Mouse (Mus musculus) frontal cortex, adult (tissue): ENCODE results near the gene Ube2l3.
A peak's percentile ranks its signal among the peaks of the same experiment; 100 is the strongest.
"Not testable (repeated sequence)": the region's sequence is repeated elsewhere in the genome, so short reads cannot be mapped to it uniquely, and the experiment has no call there.

Experiments used
- ATAC-seq: cut with Nextera tagmentation; 2 replicates; pipeline ENCODE4 v1.9.2; 2017; ENCODE audit warnings: mild to moderate bottlenecking, moderate library complexity, mixed read lengths; ENCODE audit not compliant: low TSS enrichment

Ube2l3 gene

GRCm38 (mm10) chr16:17202549-17202948 lies at the start of gene Ube2l3:
Ube2l3 (minus strand) TSS chr16:17202649.
- ATAC-seq: no peak

GRCm38 (mm10) chr16:17251539-17251938 lies 49.1 kb upstream of the Ube2l3 start:
- no peak for ATAC-seq

- ATAC-seq: no peak
Observed at GRCm38 (mm10) chr16:17249135-17249534, 46.7 kb upstream of the Ube2l3 start.

GRCm38 (mm10) chr16:17247727-17248126 lies 45.3 kb upstream of the Ube2l3 start:
- ATAC-seq: no peak

GRCm38 (mm10) chr16:17244996-17245395 lies 42.5 kb upstream of the Ube2l3 start:
- ATAC-seq: no peak

- ATAC-seq: no peak
Observed at GRCm38 (mm10) chr16:17243731-17244130, 41.3 kb upstream of the Ube2l3 start.

- ATAC-seq: no peak
Observed at GRCm38 (mm10) chr16:17239409-17239808, 37.0 kb upstream of the Ube2l3 start.

- ATAC-seq: no peak
Observed at GRCm38 (mm10) chr16:17237634-17238033, 35.2 kb upstream of the Ube2l3 start.

GRCm38 (mm10) chr16:17234916-17235665 lies 32.6 kb upstream of the Ube2l3 start:
- peak; percentile 33 for ATAC-seq

- peak; percentile 25; the same call in 1 of the 2 replicates for ATAC-seq
Observed at GRCm38 (mm10) chr16:17234499-17234895, 32.0 kb upstream of the Ube2l3 start.

- peak; percentile 46 for ATAC-seq
Observed at GRCm38 (mm10) chr16:17233702-17234498, 31.5 kb upstream of the Ube2l3 start.

- peak; percentile 84 for ATAC-seq
Observed at GRCm38 (mm10) chr16:17232794-17233701, 30.6 kb upstream of the Ube2l3 start, which contains the start of gene Hic2. Hic2 (plus strand) TSS chr16:17233572.

- ATAC-seq: not testable (repeated sequence)
Observed at GRCm38 (mm10) chr16:17231523-17231922, 29.1 kb upstream of the Ube2l3 start.

- ATAC-seq: no peak
Observed at GRCm38 (mm10) chr16:17226496-17226895, 24.0 kb upstream of the Ube2l3 start.

GRCm38 (mm10) chr16:17225584-17225983 lies 23.1 kb upstream of the Ube2l3 start:
- no peak for ATAC-seq

- peak; percentile 93 for ATAC-seq
Observed at GRCm38 (mm10) chr16:17222197-17222596, 19.7 kb upstream of the Ube2l3 start.

GRCm38 (mm10) chr16:17220127-17220733 lies 17.8 kb upstream of the Ube2l3 start:
- no peak for ATAC-seq

- no peak for ATAC-seq
Observed at GRCm38 (mm10) chr16:17216934-17217633, 14.6 kb upstream of the Ube2l3 start.

GRCm38 (mm10) chr16:17209981-17210838 lies 7.8 kb upstream of the Ube2l3 start:
- peak; percentile 63 for ATAC-seq
